Mouse (Mus musculus) testis, adult 2 months (tissue): Measurements from ENCODE around the gene Hmmr. TPM values are rescaled to one million over a fixed set of nuclear protein-coding genes. Genes with fewer than 3 reads are reported as not detected.
A peak's percentile ranks its signal among the peaks of the same experiment; 100 is the strongest.

Source experiments
- H3K27ac ChIP-seq: fragments of 200-500 bp; 2 replicates; pipeline ENCODE4 v1.5.1; 2012; ENCODE audit warnings: low read depth, low read length; ENCODE audit not compliant: control insufficient read depth, insufficient read depth
- H3K27me3 ChIP-seq: fragments of 200-500 bp; 2 replicates; pipeline ENCODE4 v1.6.1; 2012; ENCODE audit warnings: mild to moderate bottlenecking, low read length, moderate library complexity; ENCODE audit not compliant: control insufficient read depth, insufficient read depth
- H3K36me3 ChIP-seq: fragments of 200-500 bp; 2 replicates; pipeline ENCODE4 v1.6.1; 2012; ENCODE audit warnings: mild to moderate bottlenecking, low read length; ENCODE audit not compliant: control insufficient read depth, insufficient read depth
- H3K4me1 ChIP-seq: fragments of 200-500 bp; 2 replicates; pipeline ENCODE4 v1.6.1; 2012; ENCODE audit warnings: low read length; ENCODE audit not compliant: control insufficient read depth, insufficient read depth
- H3K4me3 ChIP-seq: fragments of 200-500 bp; 2 replicates; pipeline ENCODE4 v1.5.1; 2012; ENCODE audit warnings: low read depth, mild to moderate bottlenecking, low read length, moderate library complexity, mixed read lengths; ENCODE audit not compliant: control insufficient read depth
- CTCF ChIP-seq: fragments of 200-500 bp; IDR thresholded peaks from 2 replicates; pipeline ENCODE4 v1.5.1; 2012; ENCODE audit warnings: low read depth, mild to moderate bottlenecking, inconsistent platforms, low read length, moderate library complexity; ENCODE audit not compliant: control insufficient read depth, insufficient read depth, insufficient replicate concordance
- POLR2A ChIP-seq: fragments of 200-500 bp; IDR thresholded peaks from 2 replicates; pipeline ENCODE4 v1.6.1; 2012; ENCODE audit warnings: low read depth, mild to moderate bottlenecking, inconsistent platforms, low read length, moderate library complexity; ENCODE audit not compliant: control insufficient read depth
- polyA plus RNA-seq: library from polyadenylated mRNA; depleted of rRNA; stranded (reverse); fragments of >200 nt; gene quantifications from 2 replicates; pipeline ENCODE4 v1.2.3, GENCODE M21; 2012

Hmmr gene
- polyA plus RNA-seq, 1 experiment: 6.8 TPM

GRCm38 (mm10) chr11:40755109-40755627, 21.9 kb upstream of the Hmmr start, which contains the start of gene Ccng1:
TSS of gene Ccng1 (minus strand) at chr11:40755311.
- H3K4me3 ChIP-seq: peak within 1 kb of the TSS; percentile 81
- peak within 1 kb of the TSS; percentile 32; the same call in 1 of the 2 replicates for H3K27ac ChIP-seq
- H3K36me3 ChIP-seq: no peaks in the 10 kb centered on the region
- no peak for TF ChIP-seq CTCF
- TF ChIP-seq POLR2A: peak; percentile 82
- H3K4me1 ChIP-seq: peaks cover 2% of the 10 kb centered on the region; the same call in 1 of the 2 replicates
- no peaks in the 10 kb centered on the region for H3K27me3 ChIP-seq

- Histone ChIP-seq H3K4me1 (peaks cover 2% of the 10 kb centered on the region; the same call in 1 of the 2 replicates), H3K27me3 (no peaks in the 10 kb centered on the region), H3K27ac (peak overlapping the region; percentile 32; the same call in 1 of the 2 replicates), H3K4me3 (peak overlapping the region; percentile 81), H3K36me3 (no peaks in the 10 kb centered on the region)
- no peak for TF ChIP-seq POLR2A
- no peak for TF ChIP-seq CTCF
Measured at GRCm38 (mm10) chr11:40754664-40755107, 21.5 kb upstream of the Hmmr start.

GRCm38 (mm10) chr11:40753836-40754235, 20.6 kb upstream of the Hmmr start:
- TF ChIP-seq CTCF: no peak
- TF ChIP-seq POLR2A: no peak
- H3K4me3 ChIP-seq: no peak overlapping the region
- no peak overlapping the region for H3K27ac ChIP-seq
- H3K36me3 ChIP-seq: no peaks in the 10 kb centered on the region
- peaks cover 2% of the 10 kb centered on the region; the same call in 1 of the 2 replicates for H3K4me1 ChIP-seq
- no peaks in the 10 kb centered on the region for H3K27me3 ChIP-seq

- Histone ChIP-seq H3K27me3 (no peaks in the 10 kb centered on the region), H3K4me1 (no peaks in the 10 kb centered on the region), H3K4me3 (no peak overlapping the region), H3K36me3 (no peaks in the 10 kb centered on the region), H3K27ac (no peak overlapping the region)
- TF ChIP-seq POLR2A: no peak
- no peak for TF ChIP-seq CTCF
Measured at GRCm38 (mm10) chr11:40747716-40748115, 14.5 kb upstream of the Hmmr start.

GRCm38 (mm10) chr11:40746361-40746760, 13.1 kb upstream of the Hmmr start:
- TF ChIP-seq POLR2A (no peak), CTCF (no peak)
- no peaks in the 10 kb centered on the region for H3K36me3 ChIP-seq
- no peaks in the 10 kb centered on the region for H3K4me1 ChIP-seq
- H3K27ac ChIP-seq: no peak overlapping the region
- no peak overlapping the region for H3K4me3 ChIP-seq
- H3K27me3 ChIP-seq: no peaks in the 10 kb centered on the region

- no peak overlapping the region for H3K27ac ChIP-seq
- no peaks in the 10 kb centered on the region for H3K4me1 ChIP-seq
- TF ChIP-seq POLR2A: no peak
- no peak for TF ChIP-seq CTCF
- H3K4me3 ChIP-seq: no peak overlapping the region
- H3K27me3 ChIP-seq: no peaks in the 10 kb centered on the region
- H3K36me3 ChIP-seq: no peaks in the 10 kb centered on the region
Measured at GRCm38 (mm10) chr11:40744348-40744747, 11.1 kb upstream of the Hmmr start.

GRCm38 (mm10) chr11:40741605-40742262, 8.5 kb upstream of the Hmmr start:
- Histone ChIP-seq H3K27ac (no peak overlapping the region), H3K4me3 (no peak overlapping the region), H3K4me1 (no peaks in the 10 kb centered on the region), H3K27me3 (no peaks in the 10 kb centered on the region), H3K36me3 (no peaks in the 10 kb centered on the region)
- no peak for TF ChIP-seq CTCF
- no peak for TF ChIP-seq POLR2A
